Mouse (Mus musculus) urinary bladder, postnatal 4 days (tissue): ENCODE results near the gene Ctnnbip1.
A peak's percentile ranks its signal among the peaks of the same experiment; 100 is the strongest.

Experiments
- DNase-seq, 2 experiments: peaks; one replicate each; pipeline ENCODE4 v3.0.0; 2021 to 2022; ENCODE audit warnings: low spot score in 2 of 2

Gene Ctnnbip1

DNA sequence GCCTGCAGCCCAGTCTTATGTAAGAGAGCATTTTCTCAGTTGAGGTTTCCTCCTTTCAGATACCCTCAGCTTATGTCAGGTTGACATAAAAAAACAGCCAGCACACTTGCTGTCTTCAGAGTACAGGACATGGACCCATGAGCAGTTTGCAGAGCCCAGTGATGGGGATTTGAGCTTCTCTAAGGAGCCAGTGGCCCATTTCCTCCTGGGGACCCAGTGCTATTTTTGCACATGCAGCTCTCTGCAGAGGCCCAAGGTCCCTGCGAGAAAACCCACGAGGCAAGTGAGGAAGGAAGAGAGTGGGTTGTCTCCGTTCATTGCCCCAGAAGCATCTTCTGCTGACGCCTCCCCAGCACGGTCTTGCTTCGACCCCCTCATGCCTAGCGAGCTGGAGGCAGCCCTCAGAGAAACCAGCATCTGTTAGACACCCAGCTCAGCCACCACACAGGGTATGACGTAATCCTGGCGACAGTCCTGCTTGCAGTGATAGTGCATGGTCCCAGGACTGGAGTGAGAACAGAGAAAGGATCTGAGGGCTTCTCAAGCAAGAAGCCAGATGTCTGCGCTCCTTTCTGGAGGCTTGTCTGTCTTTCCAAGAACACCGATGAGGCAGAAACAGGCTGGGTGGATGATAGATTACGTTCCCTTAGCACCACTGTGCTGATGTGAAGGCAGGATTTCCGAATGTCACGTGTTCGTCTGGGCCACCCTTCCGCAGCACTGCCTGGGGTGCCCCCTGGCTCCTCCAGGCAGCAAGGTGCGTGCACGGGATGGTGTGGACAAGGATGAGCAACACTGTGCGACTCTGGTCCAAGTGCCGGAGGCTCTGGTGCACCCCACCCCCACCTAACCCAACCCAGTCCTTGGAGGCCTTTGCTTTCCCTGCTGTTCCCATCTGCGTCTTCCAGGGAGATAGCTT lies 44.2 kb downstream of the Ctnnbip1 start:
- DNase-seq, result no peak

DNA sequence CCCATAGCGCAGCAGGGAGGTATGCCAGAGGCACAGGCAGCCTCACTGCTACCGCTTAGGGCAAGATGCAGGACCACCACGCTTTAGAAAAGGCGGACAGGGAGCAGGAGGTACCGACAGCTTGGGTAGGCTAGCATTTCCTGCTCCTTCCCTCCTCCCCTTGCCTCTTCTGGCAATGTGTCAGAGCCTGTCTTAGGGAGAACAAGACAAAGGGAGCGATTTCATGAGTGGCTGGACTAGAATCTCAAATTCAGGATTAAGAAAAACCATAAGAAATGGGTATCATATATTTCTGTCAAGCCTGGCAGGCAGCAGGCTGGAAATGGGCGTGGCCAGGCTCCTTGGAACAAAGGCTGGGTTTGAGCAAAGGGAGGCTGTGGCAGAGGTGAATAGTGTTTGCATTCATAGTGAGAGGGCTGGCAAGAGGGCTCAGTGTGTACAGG lies 44.9 kb downstream of the Ctnnbip1 start:
- DNase-seq, result no peak

GRCm38 (mm10) chr4:149563941-149564361 lies 45.9 kb downstream of the Ctnnbip1 start:
- DNase-seq, result no peak

- DNase-seq, result peak; percentile 52 to 80
Measured at GRCm38 (mm10) chr4:149564452-149565407, 46.7 kb downstream of the Ctnnbip1 start.

DNA sequence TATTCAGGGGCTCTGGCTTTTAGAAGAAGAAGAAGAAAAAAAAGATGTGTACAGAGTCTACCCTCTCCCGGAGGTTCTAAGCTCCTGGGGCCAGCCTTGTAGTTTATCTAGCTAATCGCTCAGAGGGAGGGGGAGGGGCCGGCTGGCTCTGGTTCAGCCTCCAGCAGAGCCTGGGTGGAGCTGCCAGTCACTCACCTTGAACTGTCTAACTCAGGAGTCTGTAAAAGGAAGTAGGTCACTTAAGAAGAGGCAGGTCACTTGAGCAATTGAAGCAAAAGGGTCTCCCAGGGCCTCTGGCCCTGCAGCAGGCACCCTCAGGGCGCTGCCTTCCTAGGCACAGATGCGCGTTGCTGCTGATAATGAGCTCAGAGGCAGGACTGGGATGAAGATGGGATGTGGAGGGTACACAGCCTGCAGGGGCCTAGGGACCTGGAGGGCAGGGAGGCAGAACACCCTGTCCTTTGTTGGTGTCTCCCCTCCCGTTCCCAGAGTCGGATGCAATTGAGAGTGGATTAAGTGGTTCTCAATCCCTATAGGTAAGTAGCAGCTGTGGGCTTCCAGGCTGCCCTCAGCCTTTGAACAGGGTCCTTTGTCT lies 49.5 kb downstream of the Ctnnbip1 start:
- no peak for DNase-seq

DNA sequence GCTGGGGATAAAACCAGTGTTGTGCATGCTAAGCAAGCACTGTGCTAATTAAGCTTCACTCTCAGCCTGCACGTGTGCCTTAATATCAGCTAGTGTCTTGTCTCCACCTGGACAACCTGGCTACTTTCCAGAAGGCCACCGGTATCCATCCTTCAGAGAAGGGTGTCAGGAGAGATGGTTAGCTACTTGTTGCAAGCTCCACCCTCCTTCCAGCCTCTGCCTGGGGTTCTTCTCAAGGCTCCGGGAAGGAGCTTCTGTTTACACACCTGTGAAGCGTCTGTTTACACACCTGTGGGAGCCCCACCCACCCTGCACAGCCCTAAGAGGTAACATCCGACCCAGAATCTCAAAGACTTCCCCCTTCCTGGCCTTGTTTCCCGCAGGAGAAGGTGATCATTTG lies 50.6 kb downstream of the Ctnnbip1 start:
- no peak for DNase-seq

- no peak for DNase-seq
Measured at GRCm38 (mm10) chr4:149569781-149570497, 51.9 kb downstream of the Ctnnbip1 start.

GRCm38 (mm10) chr4:149570498-149570863 lies 52.4 kb downstream of the Ctnnbip1 start:
- no peak for DNase-seq

DNA sequence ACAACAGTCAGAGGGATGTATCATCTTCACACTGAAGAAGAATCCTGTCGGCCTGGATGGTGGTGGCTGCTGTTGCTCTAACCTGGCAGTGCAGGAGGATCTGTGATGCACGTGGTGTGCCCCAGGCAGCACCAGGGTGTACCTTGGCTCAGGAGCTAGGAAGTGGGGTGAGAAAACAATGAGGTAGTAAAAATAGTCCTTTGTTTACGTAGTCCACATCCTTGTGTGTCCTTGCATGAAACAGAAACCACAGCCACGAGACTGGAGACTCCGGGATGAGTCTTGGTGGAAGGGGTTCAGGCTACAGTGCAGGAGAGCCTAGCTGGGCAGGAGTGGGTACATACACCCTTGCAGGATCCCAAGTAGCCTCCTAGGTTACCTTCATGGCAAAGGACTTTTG lies 53.2 kb downstream of the Ctnnbip1 start:
- no peak for DNase-seq

DNA sequence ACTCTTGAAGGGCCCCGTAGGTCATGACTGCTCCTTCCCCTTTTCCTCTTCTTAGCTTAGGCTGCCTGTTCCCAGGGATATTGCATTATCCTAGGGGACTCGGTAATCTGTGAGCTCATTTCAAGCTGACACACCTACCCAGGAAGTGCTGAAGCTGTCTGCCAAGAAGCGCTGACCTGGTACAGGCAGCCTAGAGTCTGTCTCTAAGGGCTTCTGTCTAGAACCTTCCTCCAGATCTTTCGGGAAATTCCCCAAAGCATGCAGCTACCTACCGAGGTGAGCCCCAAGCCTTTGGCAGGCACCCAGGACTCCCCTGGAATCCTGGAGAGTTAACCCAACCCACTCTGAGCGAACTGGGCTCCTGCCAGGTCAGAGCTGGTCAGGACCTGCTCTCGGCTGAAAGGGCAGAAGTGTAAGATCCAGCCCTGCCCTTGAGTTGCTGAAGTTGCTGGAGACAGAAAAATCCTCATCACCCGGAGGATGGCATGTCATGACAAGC lies 53.7 kb downstream of the Ctnnbip1 start:
- peak; percentile 58 to 81 for DNase-seq

DNA sequence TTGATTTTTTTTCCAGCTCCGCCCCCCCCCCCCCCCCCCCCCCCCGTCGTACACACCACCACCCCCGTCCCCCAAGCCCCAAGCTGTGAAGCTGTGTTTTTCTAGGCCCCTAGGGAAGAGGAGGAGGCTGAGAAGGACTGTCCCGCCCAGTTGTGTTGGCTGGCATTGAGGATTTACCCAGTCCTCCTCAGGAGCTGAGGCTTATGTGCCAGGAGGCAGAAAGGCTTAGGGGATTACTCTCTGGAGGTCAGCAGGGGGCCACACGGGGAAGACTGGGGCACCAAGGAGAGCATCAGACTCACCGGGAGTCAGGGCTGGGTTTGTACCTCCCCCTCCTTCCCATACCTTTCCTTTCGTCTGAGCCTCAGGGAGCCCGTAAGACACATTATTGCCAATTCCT lies 54.4 kb downstream of the Ctnnbip1 start:
- DNase-seq, result no peak

DNA sequence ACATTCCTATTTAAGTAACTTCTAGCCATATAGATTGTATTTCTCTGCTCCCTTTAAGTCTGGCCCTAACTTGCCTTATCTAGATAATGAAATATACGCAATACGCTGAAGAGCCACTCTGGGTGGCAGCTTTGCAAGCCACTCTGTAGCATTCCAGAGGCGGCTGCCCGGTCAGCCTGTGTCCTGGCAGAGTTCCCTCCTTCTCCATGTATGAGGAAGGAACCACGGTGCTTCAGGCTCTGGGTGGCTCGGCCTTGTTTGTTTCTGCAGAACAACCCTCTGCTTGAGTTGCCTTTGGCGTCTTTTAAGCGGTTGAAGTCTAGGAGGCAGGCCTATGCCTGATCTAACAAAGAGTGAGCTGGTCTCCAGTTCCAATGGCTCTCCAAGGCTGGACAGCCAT lies 54.8 kb downstream of the Ctnnbip1 start:
- no peak for DNase-seq

- no peak for DNase-seq
Measured at GRCm38 (mm10) chr4:149574391-149574821, 56.4 kb downstream of the Ctnnbip1 start.

- DNase-seq, result no peak
Measured at GRCm38 (mm10) chr4:149576061-149576460, 58.0 kb downstream of the Ctnnbip1 start.

DNA sequence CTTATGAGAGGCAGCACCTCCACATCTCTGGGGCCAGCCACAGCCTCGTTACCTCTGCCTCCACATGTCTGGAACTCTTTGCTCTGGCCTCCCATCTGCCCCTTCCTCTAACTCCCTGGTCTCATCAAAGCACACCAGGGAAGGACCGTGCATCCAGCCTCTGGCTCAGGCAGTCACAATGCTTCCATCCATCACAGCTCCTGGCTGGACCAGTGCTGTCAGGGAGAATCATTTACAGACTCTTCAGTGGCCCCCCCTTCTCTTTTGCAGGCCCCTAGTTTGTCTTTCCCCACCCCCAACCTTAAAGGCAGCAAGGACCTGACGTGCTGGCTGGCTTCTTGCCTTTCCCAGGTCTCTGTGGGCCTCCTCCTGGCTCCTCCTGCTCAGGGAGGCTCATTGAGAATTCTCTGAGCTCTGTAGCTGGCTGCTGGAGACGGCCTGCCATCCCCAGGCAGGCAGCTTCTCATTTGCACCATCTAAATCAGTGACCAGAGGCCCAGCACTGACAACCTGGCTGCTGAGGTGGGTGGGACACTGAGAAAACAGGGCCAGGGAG lies 59.0 kb downstream of the Ctnnbip1 start:
- no peak for DNase-seq

DNA sequence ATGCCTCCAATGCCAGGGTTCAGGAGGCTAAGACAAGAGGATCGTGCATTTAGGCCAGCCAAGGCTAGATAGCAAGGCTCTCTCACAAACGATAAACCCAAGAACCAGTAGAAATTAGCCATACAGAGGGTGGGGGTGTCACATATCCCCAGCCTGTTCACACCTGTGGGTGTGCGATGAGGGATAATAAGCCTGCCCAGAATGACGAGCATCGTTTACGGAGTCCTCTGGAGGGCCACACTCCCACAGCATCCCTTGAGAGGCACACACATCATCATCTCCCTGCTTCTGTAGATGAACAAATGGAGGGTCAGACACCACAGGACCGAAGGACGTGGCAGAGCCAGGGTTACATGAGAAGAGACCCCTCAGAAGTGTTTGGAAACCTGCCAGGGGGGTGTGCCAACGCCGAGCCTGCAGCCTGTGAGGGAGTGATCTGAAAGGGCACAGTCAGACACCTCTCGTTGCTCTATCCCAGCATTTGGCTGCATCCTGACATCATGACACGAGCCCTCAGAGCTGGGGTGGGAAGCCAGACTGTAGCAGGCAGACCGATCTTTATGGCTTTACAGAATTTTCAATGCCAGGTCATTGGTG lies 60.1 kb downstream of the Ctnnbip1 start:
- DNase-seq, result no peak

- no peak for DNase-seq
Measured at GRCm38 (mm10) chr4:149578831-149579230, 60.8 kb downstream of the Ctnnbip1 start.

DNA sequence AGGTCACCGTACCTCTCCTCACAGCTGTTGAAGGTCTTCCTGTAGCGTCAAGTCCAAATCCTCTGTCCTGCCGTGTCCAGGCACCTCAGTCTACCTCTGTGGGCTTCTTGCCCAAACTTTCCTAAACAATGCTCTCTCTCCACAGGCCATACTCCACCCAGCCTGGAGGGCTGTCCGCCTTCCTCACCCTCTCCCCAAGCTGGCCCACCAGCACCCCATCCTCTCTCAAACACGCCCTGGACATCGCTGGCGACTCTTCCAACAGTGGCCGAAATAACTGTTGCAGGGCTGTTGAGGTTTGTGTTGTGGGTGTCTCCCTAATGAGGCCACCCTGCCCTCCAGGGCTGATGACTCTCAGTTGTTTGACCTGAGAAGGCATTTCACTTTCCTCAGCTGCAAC lies 67.2 kb downstream of the Ctnnbip1 start:
- DNase-seq, result no peak

GRCm38 (mm10) chr4:149586044-149586782 lies 68.2 kb downstream of the Ctnnbip1 start, which contains the start of gene Clstn1:
Gene Clstn1, plus strand, starts transcription at chr4:149586468.
- peak; percentile 65 to 74 for DNase-seq
